Mouse (Mus musculus) testis, adult 2 months (tissue): ENCODE measurements around the gene Tcf7l1.

Experiments used
- CTCF ChIP-seq: fragments of 200-500 bp; IDR thresholded peaks from 2 replicates; pipeline ENCODE4 v1.5.1; 2012; ENCODE audit warnings: low read depth, mild to moderate bottlenecking, inconsistent platforms, low read length, moderate library complexity; ENCODE audit not compliant: control insufficient read depth, insufficient read depth, insufficient replicate concordance
- POLR2A ChIP-seq: fragments of 200-500 bp; IDR thresholded peaks from 2 replicates; pipeline ENCODE4 v1.6.1; 2012; ENCODE audit warnings: low read depth, mild to moderate bottlenecking, inconsistent platforms, low read length, moderate library complexity; ENCODE audit not compliant: control insufficient read depth

DNA sequence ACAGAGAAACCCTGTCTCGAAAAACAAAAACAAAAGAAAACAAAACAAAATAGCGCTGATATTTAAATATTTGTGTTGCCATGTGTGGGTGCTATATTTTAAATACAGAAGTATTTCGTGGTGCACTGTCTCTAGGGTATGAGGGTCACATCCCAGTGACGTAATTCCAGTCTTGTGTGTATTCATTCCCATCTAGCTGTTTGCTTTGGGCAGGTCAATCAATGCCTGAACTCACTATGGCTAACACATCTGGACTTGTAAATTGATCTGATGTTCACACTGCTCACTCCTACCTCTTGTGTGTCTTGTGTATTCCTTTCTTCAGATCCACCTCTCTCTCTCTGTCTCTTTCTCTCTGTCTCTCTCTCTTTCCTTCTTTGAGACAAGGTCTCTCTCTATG, 11.8 kb downstream of the Tcf7l1 start:
- no peak for TF ChIP-seq CTCF
- TF ChIP-seq POLR2A, result no peak
